Mouse (Mus musculus) kidney, postnatal 36 days (tissue): ENCODE data around the gene Tlcd1.
"Not testable (repeated sequence)": the region's sequence is repeated elsewhere in the genome, so short reads cannot be mapped to it uniquely, and the experiment has no call there.

ENCODE experiments used
- DNase-seq, 2 experiments: peaks; one replicate each; pipeline ENCODE4 v3.0.0; 2021 to 2022; ENCODE audit warnings: mixed read lengths in 2 of 2

Gene Tlcd1

GRCm38 (mm10) chr11:78177903-78178858 is 1.7 kb downstream of the Tlcd1 start:
- DNase-seq: peak; percentile 96

GRCm38 (mm10) chr11:78178859-78179437 is 2.4 kb downstream of the Tlcd1 start:
- peak; percentile 90 to 92 for DNase-seq

GRCm38 (mm10) chr11:78179438-78179999 is 3.0 kb downstream of the Tlcd1 start:
- DNase-seq: no peak

GRCm38 (mm10) chr11:78180081-78180761 is 3.7 kb downstream of the Tlcd1 start:
- no peak for DNase-seq

- no peak for DNase-seq
Measured at GRCm38 (mm10) chr11:78181830-78182357, 5.4 kb downstream of the Tlcd1 start.

- DNase-seq: no peak
Measured at GRCm38 (mm10) chr11:78182450-78182849, 5.9 kb downstream of the Tlcd1 start.

GRCm38 (mm10) chr11:78182961-78183844 is 6.7 kb downstream of the Tlcd1 start, which contains the start of gene Rpl23a:
Gene Rpl23a (minus strand): TSS chr11:78183584.
- peak; percentile 78 to 91 for DNase-seq

- DNase-seq: no peak
Measured at GRCm38 (mm10) chr11:78183884-78184514, 7.5 kb downstream of the Tlcd1 start.

GRCm38 (mm10) chr11:78184702-78185101 is 8.2 kb downstream of the Tlcd1 start:
- not testable (repeated sequence) for DNase-seq

- peak; percentile 78 to 86 for DNase-seq
Measured at GRCm38 (mm10) chr11:78188331-78189233, 12.1 kb downstream of the Tlcd1 start, which contains the start of gene Rab34. Gene Rab34 (plus strand): TSS chr11:78188430.

GRCm38 (mm10) chr11:78189234-78190040 is 12.9 kb downstream of the Tlcd1 start:
- peak; percentile 75 to 84 for DNase-seq

- DNase-seq: peak; percentile 82 to 90
Measured at GRCm38 (mm10) chr11:78190041-78190440, 13.5 kb downstream of the Tlcd1 start.

GRCm38 (mm10) chr11:78193113-78193512 is 16.6 kb downstream of the Tlcd1 start, which contains the start of gene Proca1:
Gene Proca1 (plus strand): TSS chr11:78193392.
- DNase-seq: no peak

GRCm38 (mm10) chr11:78194411-78195100 is 18.0 kb downstream of the Tlcd1 start:
- peak; percentile 79 to 90 for DNase-seq

GRCm38 (mm10) chr11:78195101-78195863 is 18.8 kb downstream of the Tlcd1 start:
- no peak for DNase-seq

GRCm38 (mm10) chr11:78202372-78202771 is 25.9 kb downstream of the Tlcd1 start:
- DNase-seq: peak; percentile 38 to 40

- DNase-seq: no peak
Measured at GRCm38 (mm10) chr11:78204287-78204686, 27.8 kb downstream of the Tlcd1 start.
